Mouse (Mus musculus): Measurements from ENCODE around the gene Tbc1d22a. TPM values are rescaled to one million over a fixed set of nuclear protein-coding genes. Genes with fewer than 3 reads are reported as not detected.
"Not testable (repeated sequence)": the region's sequence is repeated elsewhere in the genome, so short reads cannot be mapped to it uniquely, and the experiment has no call there.

Gene Tbc1d22a
- polyA plus RNA-seq, 1 experiment from 2014 or later = 12.4 TPM

DNA sequence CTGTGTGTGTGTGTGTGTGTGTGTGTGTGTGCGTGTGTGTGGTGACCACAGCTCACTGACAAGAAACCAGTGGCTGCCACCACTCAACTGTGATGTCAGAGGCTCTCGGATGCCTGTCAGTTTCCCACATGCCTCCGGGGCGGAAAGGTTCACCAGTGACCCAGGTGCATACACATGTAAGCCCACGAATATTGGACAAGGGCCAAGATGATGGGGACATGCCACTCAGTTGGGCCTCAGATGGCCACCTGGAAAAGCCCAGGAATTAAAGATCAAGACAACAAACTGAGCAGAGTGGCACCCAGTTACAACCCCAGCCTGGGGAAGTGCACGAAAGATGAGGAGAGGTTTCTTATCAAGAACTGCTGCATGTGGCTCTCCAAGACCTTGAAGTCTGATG lies 41.7 kb upstream of the Tbc1d22a start:
- no peak overlapping the region for H3K9ac ChIP-seq
- H3K4me2 ChIP-seq = no peak overlapping the region
- H3K4me1 ChIP-seq = peaks cover 67% of the 10 kb centered on the region
- WGBS = 70% methylated on average over 6 of the region's 6 CpGs
- no peak for ATAC-seq (ENCODE audit: insufficient number of reproducible peaks, low FRiP score, low TSS enrichment, low read depth)
- no peaks in the 10 kb centered on the region for H3K27me3 ChIP-seq
- H3K4me3 ChIP-seq = no peak overlapping the region
- H3K27ac ChIP-seq = no peak overlapping the region
- no peaks in the 10 kb centered on the region for H3K9me3 ChIP-seq
- no peaks in the 10 kb centered on the region for H3K36me3 ChIP-seq

DNA sequence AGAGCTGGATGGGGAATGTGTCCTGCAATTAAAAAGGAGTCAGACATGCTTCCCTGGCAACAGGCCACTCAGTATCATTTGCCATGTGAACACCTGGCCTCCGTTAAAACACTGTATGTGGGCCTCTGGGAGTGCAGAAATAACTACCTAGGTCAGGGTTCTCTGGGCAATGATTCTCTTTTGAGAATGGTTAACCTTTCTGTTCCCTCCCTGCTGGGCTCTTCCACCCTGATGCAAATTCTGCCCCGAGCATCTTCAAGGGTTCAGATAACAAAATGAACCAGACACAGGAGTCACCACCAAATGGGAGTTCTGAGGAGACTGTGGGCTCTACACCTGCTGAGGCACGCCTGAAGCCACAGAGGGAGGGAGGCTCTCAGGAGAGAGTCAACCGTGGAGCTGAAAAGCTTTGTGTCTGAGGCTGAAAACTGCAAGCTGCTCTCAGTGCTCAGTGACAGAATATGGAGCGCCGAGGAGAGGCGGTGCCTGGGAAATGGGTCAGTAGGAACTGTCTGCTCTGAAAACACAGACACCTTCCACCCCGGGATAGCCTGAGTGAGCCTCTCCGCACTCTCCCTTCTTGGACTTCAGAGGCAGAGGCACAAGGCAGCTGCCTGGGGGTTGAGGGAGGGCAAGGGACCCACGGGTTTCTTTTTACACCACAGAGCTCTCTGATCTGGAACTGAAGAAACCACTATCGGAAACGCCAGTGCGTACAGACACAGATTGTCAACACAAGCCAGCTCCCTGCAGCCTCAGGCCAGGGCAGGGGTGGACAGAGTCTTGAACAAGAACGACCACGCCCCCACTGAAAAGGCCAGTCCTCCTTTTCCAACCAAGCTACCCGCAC lies 40.9 kb upstream of the Tbc1d22a start:
- H3K9ac ChIP-seq = no peak overlapping the region
- no peak for ATAC-seq (ENCODE audit: insufficient number of reproducible peaks, low FRiP score, low TSS enrichment, low read depth)

DNA sequence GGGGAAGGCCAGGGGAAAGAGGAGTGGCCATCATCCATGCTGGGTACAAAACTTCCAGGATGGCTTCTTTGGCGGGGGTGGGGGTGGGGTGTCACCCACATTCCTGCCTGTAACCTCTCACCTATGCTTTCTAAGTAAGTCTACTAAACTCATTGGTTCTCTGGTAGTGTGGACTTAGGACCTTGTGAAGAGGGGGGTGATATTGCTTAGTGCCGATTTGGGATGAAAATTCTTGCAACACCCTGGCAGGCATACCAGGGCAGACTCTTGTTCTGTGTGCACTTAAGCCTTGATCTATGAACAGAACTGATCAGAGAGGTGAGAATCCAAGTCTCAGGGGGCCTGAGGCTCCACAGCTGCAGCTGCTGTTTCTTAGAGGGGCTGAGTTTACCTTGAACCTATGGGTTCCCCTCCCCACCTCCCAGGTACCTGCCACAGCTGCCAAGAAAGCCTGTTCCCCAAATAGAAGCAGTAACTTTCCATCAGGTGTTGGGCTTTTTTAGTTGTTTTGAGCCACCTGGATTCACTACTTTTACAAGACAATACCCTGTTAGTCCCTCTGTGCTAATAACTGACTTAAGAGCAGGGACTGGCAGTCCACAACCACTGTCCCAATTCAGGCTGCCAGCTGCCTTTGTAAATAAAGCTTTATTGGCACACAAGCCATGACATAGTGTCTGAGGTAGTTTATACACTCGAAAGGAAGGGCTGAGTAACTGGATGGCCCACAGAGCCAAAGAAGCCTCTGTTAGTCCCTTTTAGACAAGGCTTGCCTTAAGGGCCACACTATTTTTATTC lies 38.8 kb upstream of the Tbc1d22a start:
- ATAC-seq (ENCODE audit: insufficient number of reproducible peaks, low FRiP score, low TSS enrichment, low read depth) = no peak
- Histone ChIP-seq H3K27ac (no peak overlapping the region), H3K36me3 (no peaks in the 10 kb centered on the region), H3K27me3 (no peaks in the 10 kb centered on the region), H3K9me3 (no peaks in the 10 kb centered on the region), H3K9ac (no peak overlapping the region), H3K4me1 (peaks cover 40% of the 10 kb centered on the region), H3K4me3 (no peak overlapping the region), H3K4me2 (no peak overlapping the region)
- WGBS = 66% methylated on average over 3 of the region's 3 CpGs

More for the DNA sequence above, 40.9 kb upstream of the Tbc1d22a start:
- no peak overlapping the region for H3K4me3 ChIP-seq
- 26% methylated on average over 16 of the region's 16 CpGs for WGBS
- no peaks in the 10 kb centered on the region for H3K27me3 ChIP-seq
- no peak overlapping the region for H3K4me2 ChIP-seq
- H3K4me1 ChIP-seq = peaks cover 58% of the 10 kb centered on the region
- H3K9me3 ChIP-seq = no peaks in the 10 kb centered on the region
- no peaks in the 10 kb centered on the region for H3K36me3 ChIP-seq
- H3K27ac ChIP-seq = peak overlapping the region; percentile 63; the same call in 1 of the 2 replicates

DNA sequence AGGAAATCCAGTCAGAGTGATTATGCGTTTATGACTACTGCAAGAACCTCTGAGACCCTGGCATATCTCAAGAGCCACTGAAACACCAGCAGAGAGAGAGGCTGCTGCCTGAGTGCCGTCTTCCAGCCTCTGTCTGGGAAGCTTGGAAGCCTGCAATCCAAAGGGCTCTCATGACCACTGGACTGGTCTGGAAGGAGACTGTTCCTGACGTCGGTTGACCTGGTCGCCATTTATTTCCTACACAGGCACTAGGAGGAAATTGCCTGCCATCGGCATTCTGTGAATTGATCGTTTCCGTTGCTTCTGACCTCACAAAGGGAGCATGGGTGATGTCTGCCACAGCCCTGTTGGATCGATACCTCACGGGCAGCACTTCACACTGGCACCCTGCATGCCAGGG lies 38.1 kb upstream of the Tbc1d22a start:
- Histone ChIP-seq H3K27me3 (no peaks in the 10 kb centered on the region), H3K4me3 (no peak overlapping the region), H3K36me3 (no peaks in the 10 kb centered on the region), H3K9ac (no peak overlapping the region), H3K9me3 (no peaks in the 10 kb centered on the region), H3K4me2 (no peak overlapping the region), H3K27ac (no peak overlapping the region), H3K4me1 (peaks cover 40% of the 10 kb centered on the region)
- WGBS = 80% methylated on average over 10 of the region's 10 CpGs
- ATAC-seq (ENCODE audit: insufficient number of reproducible peaks, low FRiP score, low TSS enrichment, low read depth) = no peak

DNA sequence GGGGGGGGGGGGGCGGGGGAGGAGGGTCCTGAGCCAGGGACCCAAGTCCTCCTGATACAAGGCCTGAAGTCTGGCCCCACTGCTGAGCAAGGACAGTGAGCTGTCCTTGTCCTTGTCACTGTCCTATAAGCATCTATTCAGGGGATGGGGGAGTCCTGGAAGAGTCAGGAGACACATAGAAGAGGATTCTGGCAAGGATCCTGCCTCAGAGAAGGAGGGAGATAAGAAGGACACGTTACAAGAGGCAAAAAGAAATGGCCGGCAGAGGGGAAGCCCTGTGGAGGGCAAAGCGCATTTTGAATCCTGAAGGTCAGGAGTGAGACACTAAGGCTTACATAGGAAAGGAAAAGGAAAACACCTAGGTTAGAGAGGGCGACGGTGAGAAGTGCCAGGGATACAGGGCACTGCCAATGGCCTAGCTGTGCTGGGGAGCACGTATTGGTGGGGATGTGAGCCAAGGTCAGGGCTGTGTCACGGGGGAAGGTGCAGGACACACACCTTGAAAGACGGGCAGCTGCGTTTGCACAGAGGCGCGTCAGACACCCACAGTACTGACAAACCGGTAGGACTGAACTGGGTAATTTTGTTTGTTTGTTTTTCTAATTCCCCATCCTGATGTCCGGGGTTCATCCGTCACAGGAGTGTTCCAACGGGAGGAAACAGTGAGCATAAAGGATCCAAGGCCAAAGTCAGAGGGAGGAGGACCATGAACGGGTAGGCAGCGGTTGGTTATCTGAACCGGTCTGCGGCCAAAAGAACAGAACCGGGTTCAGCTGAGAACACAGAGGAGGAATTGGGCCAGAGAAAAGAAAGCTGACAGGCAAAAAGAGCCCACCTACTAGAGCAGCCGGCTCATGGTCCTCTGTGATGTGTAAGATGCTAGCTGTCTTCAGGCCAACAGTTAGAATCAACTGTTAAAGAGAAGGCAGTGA lies 37.2 kb upstream of the Tbc1d22a start:
- Histone ChIP-seq H3K27me3 (no peaks in the 10 kb centered on the region), H3K9ac (no peak overlapping the region), H3K36me3 (no peaks in the 10 kb centered on the region), H3K4me2 (no peak overlapping the region), H3K4me1 (peaks cover 37% of the 10 kb centered on the region), H3K4me3 (no peak overlapping the region), H3K9me3 (no peaks in the 10 kb centered on the region), H3K27ac (no peak overlapping the region)
- no peak for ATAC-seq (ENCODE audit: insufficient number of reproducible peaks, low FRiP score, low TSS enrichment, low read depth)
- WGBS = 75% methylated on average over 22 of the region's 22 CpGs

DNA sequence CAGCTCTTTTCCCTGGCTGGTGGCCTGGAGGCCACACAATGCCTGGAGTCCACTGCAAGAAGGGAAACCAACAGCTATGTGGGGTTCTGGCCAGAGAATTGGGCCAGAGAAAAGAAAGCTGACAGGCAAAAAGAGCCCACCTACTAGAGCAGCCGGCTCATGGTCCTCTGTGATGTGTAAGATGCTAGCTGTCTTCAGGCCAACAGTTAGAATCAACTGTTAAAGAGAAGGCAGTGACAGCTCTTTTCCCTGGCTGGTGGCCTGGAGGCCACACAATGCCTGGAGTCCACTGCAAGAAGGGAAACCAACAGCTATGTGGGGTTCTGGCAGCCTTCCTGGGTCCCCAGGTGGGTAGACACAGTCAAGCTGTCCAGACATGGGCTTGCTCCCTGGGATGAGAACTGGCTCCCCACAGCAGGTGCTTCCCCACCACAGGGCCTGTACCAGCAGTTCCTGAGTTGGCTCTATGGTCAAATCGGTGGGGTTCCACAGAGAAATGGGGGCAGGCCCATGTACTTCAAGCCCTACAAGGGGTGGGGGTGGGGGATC lies 36.5 kb upstream of the Tbc1d22a start:
- ATAC-seq (ENCODE audit: insufficient number of reproducible peaks, low FRiP score, low TSS enrichment, low read depth); H3K27ac ChIP-seq; H3K9me3 ChIP-seq; H3K4me3 ChIP-seq; H3K9ac ChIP-seq; H3K4me2 ChIP-seq; H3K36me3 ChIP-seq; H3K27me3 ChIP-seq: not testable (repeated sequence)
- 68% methylated on average over 2 of the region's 2 CpGs for WGBS
- peaks cover 39% of the 10 kb centered on the region for H3K4me1 ChIP-seq

DNA sequence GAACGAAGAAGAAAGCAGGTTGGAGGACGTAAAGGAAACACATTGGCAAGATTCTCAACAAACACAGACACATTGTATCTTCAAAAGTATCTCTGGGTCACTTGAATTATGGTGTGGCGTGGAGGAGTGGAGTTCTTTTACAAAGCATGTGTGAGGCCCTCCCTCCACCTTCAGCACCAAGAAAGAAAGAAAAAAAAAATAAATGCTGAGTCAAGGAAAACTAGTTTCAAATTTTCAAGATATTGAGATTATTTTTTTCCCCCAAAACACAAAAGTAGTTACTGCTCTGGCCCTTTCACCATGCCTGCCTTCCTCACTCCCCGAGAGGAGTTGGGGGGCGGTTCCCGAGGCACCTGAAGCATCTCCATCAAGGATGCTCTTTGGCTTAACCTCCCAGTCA lies 35.7 kb upstream of the Tbc1d22a start:
- WGBS = 92% methylated on average over 6 of the region's 6 CpGs
- ATAC-seq (ENCODE audit: insufficient number of reproducible peaks, low FRiP score, low TSS enrichment, low read depth) = no peak
- Histone ChIP-seq H3K4me3 (no peak overlapping the region), H3K27ac (no peak overlapping the region), H3K9ac (no peak overlapping the region), H3K36me3 (no peaks in the 10 kb centered on the region), H3K27me3 (no peaks in the 10 kb centered on the region), H3K4me2 (no peak overlapping the region), H3K4me1 (peaks cover 33% of the 10 kb centered on the region), H3K9me3 (no peaks in the 10 kb centered on the region)

DNA sequence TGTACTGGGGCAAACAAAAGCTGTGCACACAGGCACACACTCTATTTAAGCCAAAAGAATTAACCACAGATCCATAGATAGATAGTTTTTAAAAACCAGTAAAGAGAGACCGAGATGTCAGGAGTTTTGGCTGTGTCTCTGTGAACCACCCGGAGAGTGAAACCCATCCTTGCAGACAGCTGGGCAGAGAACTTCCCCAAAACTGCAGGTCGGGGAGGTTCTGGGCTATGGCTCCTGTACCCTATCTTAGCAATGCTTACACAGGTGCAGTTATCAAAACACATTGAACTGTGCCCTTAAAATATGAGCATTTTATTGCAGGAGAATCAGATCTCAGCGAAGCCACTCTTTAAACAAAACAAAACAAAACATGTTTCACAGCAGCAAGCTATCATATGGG lies 33.8 kb upstream of the Tbc1d22a start:
- no peak overlapping the region for H3K4me2 ChIP-seq
- no peaks in the 10 kb centered on the region for H3K9me3 ChIP-seq
- no peak overlapping the region for H3K27ac ChIP-seq
- H3K27me3 ChIP-seq = no peaks in the 10 kb centered on the region
- no peaks in the 10 kb centered on the region for H3K36me3 ChIP-seq
- ATAC-seq (ENCODE audit: insufficient number of reproducible peaks, low FRiP score, low TSS enrichment, low read depth) = no peak
- no peak overlapping the region for H3K4me3 ChIP-seq
- WGBS = 73% methylated on average over 4 of the region's 4 CpGs
- peaks cover 27% of the 10 kb centered on the region for H3K4me1 ChIP-seq
- no peak overlapping the region for H3K9ac ChIP-seq

DNA sequence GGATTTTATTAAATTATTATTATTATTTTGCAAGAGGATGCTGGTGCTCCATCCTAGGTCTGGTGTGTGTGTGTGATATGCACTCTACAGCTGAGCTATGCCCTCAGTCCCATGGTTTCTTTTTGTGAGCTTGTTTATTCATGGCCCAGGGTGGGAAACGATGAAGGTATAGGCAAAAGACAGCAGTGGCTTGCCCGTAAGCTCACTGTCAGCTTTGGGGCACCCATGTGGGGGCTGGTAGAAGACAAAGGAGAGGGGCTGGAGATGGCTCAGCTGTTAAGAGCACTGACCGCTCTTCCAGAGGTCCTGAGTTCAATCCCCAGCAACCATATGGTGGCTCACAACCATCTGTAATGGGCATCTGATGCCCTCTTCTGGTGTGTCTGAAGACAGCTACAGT lies 32.9 kb upstream of the Tbc1d22a start:
- H3K4me1 ChIP-seq = peaks cover 32% of the 10 kb centered on the region
- H3K4me3 ChIP-seq; H3K27me3 ChIP-seq; ATAC-seq (ENCODE audit: insufficient number of reproducible peaks, low FRiP score, low TSS enrichment, low read depth); H3K9ac ChIP-seq; H3K27ac ChIP-seq; H3K4me2 ChIP-seq; H3K36me3 ChIP-seq; H3K9me3 ChIP-seq: not testable (repeated sequence)
- WGBS = 96% methylated on average over 3 of the region's 3 CpGs

DNA sequence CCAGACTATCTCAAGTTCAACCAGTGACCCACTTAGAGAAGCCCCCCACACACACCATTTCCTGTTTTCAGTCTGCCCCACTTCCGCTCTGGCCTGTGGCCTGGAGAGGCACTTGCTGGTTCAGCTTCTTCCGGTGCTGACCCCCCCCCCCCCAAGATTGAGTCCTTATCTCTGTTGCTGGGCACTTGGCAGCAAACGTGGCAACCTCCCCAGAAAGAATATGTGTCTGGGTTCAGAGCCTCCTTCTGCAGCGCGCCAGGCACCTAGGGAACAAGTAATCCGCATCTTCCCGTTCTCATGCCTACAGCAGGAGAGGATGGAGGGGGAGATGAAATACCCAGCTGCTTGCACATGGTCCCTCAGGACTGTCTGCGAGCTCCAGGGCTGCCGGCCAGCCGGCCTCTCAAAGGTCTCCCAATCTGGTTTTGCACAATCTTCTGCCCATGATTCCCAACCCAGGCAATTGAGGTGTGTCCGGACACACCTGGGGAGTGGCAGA lies 32.3 kb upstream of the Tbc1d22a start:
- Histone ChIP-seq H3K4me3 (no peak overlapping the region), H3K4me2 (no peak overlapping the region), H3K27me3 (no peaks in the 10 kb centered on the region), H3K27ac (peak overlapping the region; percentile 62; the same call in 1 of the 2 replicates), H3K9me3 (no peaks in the 10 kb centered on the region), H3K9ac (no peak overlapping the region), H3K36me3 (no peaks in the 10 kb centered on the region), H3K4me1 (peaks cover 37% of the 10 kb centered on the region)
- no peak for ATAC-seq (ENCODE audit: insufficient number of reproducible peaks, low FRiP score, low TSS enrichment, low read depth)
- WGBS = 50% methylated on average over 11 of the region's 11 CpGs

DNA sequence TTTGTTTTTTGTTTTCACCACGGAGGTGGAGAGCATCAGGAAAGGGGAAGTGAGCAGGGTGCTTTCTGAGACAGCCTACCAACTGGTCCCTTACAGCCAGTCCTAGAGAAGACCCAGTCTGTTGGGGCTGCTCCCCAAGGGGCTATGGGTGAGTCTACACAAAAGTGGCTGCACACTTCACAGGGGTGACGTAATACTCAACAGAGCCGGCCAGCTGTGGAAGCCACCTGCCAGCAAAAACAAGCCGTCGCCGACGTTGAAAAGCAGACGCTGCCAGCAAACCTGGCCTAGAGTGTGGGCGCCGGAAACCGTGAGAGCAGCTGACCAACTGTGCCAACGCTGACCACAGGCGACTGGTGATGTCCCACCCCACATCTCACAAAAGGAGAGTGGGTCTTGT lies 31.6 kb upstream of the Tbc1d22a start:
- peak overlapping the region; percentile 62; the same call in 1 of the 2 replicates for H3K27ac ChIP-seq
- no peaks in the 10 kb centered on the region for H3K36me3 ChIP-seq
- H3K4me2 ChIP-seq = no peak overlapping the region

More for the DNA sequence above, 31.6 kb upstream of the Tbc1d22a start:
- ATAC-seq (ENCODE audit: insufficient number of reproducible peaks, low FRiP score, low TSS enrichment, low read depth) = no peak
- 41% methylated on average over 13 of the region's 13 CpGs for WGBS
- Histone ChIP-seq H3K9ac (no peak overlapping the region), H3K4me1 (peaks cover 37% of the 10 kb centered on the region), H3K9me3 (no peaks in the 10 kb centered on the region), H3K4me3 (no peak overlapping the region), H3K27me3 (no peaks in the 10 kb centered on the region)

Data from limb, embryonic 15.5 days (tissue).